Mouse (Mus musculus) hindbrain, embryonic 10.5 days (tissue): ENCODE measurements around the gene Batf2. TPM values are rescaled to one million over a fixed set of nuclear protein-coding genes. Genes with fewer than 3 reads are reported as not detected.

ENCODE experiments used
- DNase-seq: peaks from one replicate; pipeline ENCODE4 v3.0.0-alpha.2; 2017; ENCODE audit warnings: low spot score
- H3K27ac ChIP-seq: fragments of 300-500 bp; sonication (generic); 2 replicates; pipeline ENCODE4 v1.5.1; 2016; ENCODE audit warnings: mild to moderate bottlenecking, moderate library complexity
- H3K27me3 ChIP-seq: fragments of 300-500 bp; sonication (generic); 2 replicates; pipeline ENCODE4 v1.6.1; 2016; ENCODE audit warnings: mild to moderate bottlenecking; ENCODE audit not compliant: poor library complexity, insufficient read depth, severe bottlenecking
- H3K36me3 ChIP-seq: fragments of 300-500 bp; sonication (generic); 2 replicates; pipeline ENCODE4 v1.6.1; 2016; ENCODE audit warnings: mild to moderate bottlenecking, moderate library complexity
- H3K4me1 ChIP-seq: fragments of 300-500 bp; sonication (generic); replicated peaks from 2 replicates; pipeline ENCODE4 v1.6.1; 2016; ENCODE audit warnings: mild to moderate bottlenecking
- H3K4me3 ChIP-seq: fragments of 300-500 bp; sonication (generic); 2 replicates; pipeline ENCODE4 v1.5.1; 2016; ENCODE audit warnings: mild to moderate bottlenecking, moderate library complexity
- H3K9me3 ChIP-seq: fragments of 300-500 bp; sonication (generic); 2 replicates; pipeline ENCODE4 v1.6.1; 2016; ENCODE audit warnings: mild to moderate bottlenecking, moderate library complexity
- WGBS: fragments of 180-500 bp; shearing (Covaris S2); methylation state at CpG from one replicate; pipeline ENCODE4 v1.1.7; 2016; 5-methylcytosine and 5-hydroxymethylcytosine counted together
- polyA plus RNA-seq: library from polyadenylated mRNA; unstranded; fragments of >200 nt; fragmentation: Nextera tagmentation; extraction: Ambion mirVana; gene quantifications from 2 replicates; pipeline ENCODE4 v1.2.1, GENCODE M21; 2016

Batf2 gene
- polyA plus RNA-seq, 1 experiment from 2014 or later = 0.09 TPM

DNA sequence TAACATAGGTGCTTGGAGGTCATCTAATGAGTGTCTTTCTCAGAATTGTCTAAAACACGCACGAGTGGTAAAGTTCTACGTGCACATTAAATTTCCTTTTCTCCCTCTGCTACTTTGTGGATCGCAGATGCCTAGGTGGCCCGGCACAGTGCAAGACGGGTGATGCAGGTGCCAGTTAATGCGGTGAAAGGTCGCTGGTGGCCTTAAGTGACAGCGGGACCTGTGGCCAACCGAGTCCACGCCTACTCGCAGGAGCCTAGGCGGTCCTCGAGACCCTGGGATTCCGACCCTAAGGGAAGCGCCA, 457 bp upstream of the Batf2 start:
- peaks cover 34% of the 10 kb centered on the region for H3K36me3 ChIP-seq
- no peaks in the 10 kb centered on the region for H3K27me3 ChIP-seq
- H3K27ac ChIP-seq = peak overlapping the region; percentile 97
- no peaks in the 10 kb centered on the region for H3K9me3 ChIP-seq
- no peak for DNase-seq
- H3K4me3 ChIP-seq = peak overlapping the region; percentile 74
- H3K4me1 ChIP-seq = peaks cover 22% of the 10 kb centered on the region
- WGBS = 11% methylated on average over 16 of the region's 16 CpGs

DNA sequence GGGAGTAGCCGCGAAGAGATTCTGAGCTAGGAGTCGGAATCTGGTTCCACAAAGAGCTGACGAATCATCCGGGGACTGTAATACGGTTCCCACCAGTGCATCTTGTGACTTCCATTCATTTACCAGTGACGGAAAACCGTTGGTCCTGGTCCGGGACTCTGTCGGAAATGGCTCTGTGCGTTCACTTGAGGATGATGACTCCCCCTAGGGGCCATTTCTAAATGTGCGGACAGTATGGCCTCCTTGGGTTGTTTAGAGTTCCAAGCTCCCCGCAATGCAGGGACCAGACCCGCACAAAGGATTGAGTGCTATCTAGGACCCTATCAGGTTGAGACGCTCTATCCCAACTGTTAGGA, 589 bp downstream of the Batf2 start, which contains the start of gene Arl2:
Gene Arl2 (minus strand): TSS at position 155 of the 356 bp plus-strand sequence.
- under 1% methylated on average over 15 of the region's 15 CpGs for WGBS
- DNase-seq = peak; percentile 89
- H3K27me3 ChIP-seq = no peaks in the 10 kb centered on the region
- H3K4me1 ChIP-seq = peaks cover 22% of the 10 kb centered on the region
- no peaks in the 10 kb centered on the region for H3K9me3 ChIP-seq
- H3K27ac ChIP-seq = peak within 1 kb of the TSS; percentile 97
- peaks cover 23% of the 10 kb centered on the region for H3K36me3 ChIP-seq
- H3K4me3 ChIP-seq = peak within 1 kb of the TSS; percentile 74

DNA sequence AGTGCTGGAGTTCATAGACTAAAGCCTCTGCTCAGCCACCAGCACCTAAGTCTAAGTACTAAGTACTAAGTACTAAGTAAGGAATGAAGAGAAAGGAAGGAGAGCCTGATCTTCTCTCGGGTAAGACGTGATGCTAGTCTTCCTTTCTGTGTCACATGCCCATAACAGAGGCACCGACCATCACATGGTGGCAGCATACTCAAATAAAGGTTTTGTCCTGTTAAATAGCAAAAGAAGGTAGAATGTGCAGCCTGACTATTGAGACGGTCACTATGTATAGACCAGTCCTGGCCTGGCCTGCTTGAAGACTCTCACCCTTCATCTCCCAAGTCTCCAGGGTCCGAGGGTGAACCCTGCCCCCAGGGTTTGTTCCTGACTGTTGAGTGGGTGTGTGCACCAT, 4.1 kb downstream of the Batf2 start:
- no peak overlapping the region for H3K27ac ChIP-seq
- DNase-seq = no peak
- peaks cover 13% of the 10 kb centered on the region for H3K4me1 ChIP-seq
- no peak overlapping the region for H3K4me3 ChIP-seq
- 78% methylated on average over 5 of the region's 5 CpGs for WGBS
- no peaks in the 10 kb centered on the region for H3K27me3 ChIP-seq
- no peaks in the 10 kb centered on the region for H3K9me3 ChIP-seq
- H3K36me3 ChIP-seq = no peaks in the 10 kb centered on the region

GRCm38 (mm10) chr19:6155174-6155573, 14.4 kb downstream of the Batf2 start:
- peaks cover 4% of the 10 kb centered on the region; the same call in 1 of the 2 replicates for H3K4me1 ChIP-seq
- no peaks in the 10 kb centered on the region for H3K9me3 ChIP-seq
- no peak for DNase-seq
- no peak overlapping the region for H3K4me3 ChIP-seq
- WGBS = 87% methylated on average over 9 of the region's 9 CpGs
- H3K27ac ChIP-seq = no peak overlapping the region
- no peaks in the 10 kb centered on the region for H3K27me3 ChIP-seq
- H3K36me3 ChIP-seq = no peaks in the 10 kb centered on the region

DNA sequence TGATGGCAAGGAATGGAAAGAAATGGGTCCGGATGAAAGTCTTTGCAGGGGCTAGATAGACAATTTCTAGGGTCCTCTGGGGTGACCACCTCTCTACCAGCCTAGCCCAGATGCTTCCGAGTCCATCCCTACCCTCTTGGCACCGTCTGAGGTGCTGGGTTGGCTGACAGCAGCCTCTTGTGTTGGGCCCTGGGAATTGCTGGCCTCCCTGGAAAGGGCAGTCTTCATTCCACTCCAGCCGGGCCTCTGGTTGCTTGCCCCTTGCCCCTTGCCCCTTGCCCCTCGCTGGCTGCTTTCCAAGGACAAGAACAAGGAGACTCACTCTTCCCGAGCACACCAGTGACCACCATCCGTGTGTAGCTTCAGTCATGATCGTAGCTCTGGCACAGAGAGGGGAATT, 15.6 kb downstream of the Batf2 start:
- no peak overlapping the region for H3K4me3 ChIP-seq
- no peak overlapping the region for H3K27ac ChIP-seq
- DNase-seq = peak; percentile 13
- H3K4me1 ChIP-seq = peaks cover 4% of the 10 kb centered on the region; the same call in 1 of the 2 replicates
- H3K27me3 ChIP-seq = no peaks in the 10 kb centered on the region
- no peaks in the 10 kb centered on the region for H3K9me3 ChIP-seq
- no peaks in the 10 kb centered on the region for H3K36me3 ChIP-seq
- 66% methylated on average over 8 of the region's 8 CpGs for WGBS

DNA sequence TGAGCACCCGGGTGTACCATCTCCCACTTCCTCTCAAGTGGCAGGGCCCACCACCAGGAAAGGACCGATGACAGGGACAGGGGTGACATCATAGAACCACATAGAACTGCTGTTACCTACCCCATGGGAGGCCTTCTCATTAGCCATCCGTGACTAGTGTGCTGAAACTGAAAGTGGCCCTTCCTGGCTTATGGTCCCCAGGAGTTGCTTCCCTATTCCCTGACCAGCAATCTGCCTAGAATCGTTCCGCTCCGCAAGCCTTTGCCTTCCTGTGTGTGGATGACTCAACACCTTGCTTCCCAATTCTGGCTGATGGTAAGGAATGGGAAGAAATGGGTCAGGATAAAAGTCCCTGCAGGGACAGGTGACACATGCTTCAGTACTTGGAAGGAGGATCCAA, 16.4 kb downstream of the Batf2 start:
- Histone ChIP-seq H3K4me1 (peaks cover 4% of the 10 kb centered on the region; the same call in 1 of the 2 replicates), H3K9me3 (no peaks in the 10 kb centered on the region), H3K27ac (no peak overlapping the region), H3K27me3 (no peaks in the 10 kb centered on the region), H3K4me3 (no peak overlapping the region), H3K36me3 (no peaks in the 10 kb centered on the region)
- 80% methylated on average over 6 of the region's 6 CpGs for WGBS
- DNase-seq = no peak

- H3K36me3 ChIP-seq = no peaks in the 10 kb centered on the region
- no peaks in the 10 kb centered on the region for H3K4me1 ChIP-seq
- 82% methylated on average over 10 of the region's 10 CpGs for WGBS
- DNase-seq = no peak
- no peak overlapping the region for H3K4me3 ChIP-seq
- no peak overlapping the region for H3K27ac ChIP-seq
- no peaks in the 10 kb centered on the region for H3K27me3 ChIP-seq
- no peaks in the 10 kb centered on the region for H3K9me3 ChIP-seq
Measured at GRCm38 (mm10) chr19:6163872-6164547, 23.2 kb downstream of the Batf2 start.

- no peaks in the 10 kb centered on the region for H3K4me1 ChIP-seq
- no peaks in the 10 kb centered on the region for H3K9me3 ChIP-seq
- WGBS = 74% methylated on average over 4 of the region's 4 CpGs
- no peak for DNase-seq
- no peaks in the 10 kb centered on the region for H3K36me3 ChIP-seq
- no peaks in the 10 kb centered on the region for H3K27me3 ChIP-seq
- H3K4me3 ChIP-seq = no peak overlapping the region
- H3K27ac ChIP-seq = no peak overlapping the region
Measured at GRCm38 (mm10) chr19:6166750-6167149, 26.0 kb downstream of the Batf2 start.

DNA sequence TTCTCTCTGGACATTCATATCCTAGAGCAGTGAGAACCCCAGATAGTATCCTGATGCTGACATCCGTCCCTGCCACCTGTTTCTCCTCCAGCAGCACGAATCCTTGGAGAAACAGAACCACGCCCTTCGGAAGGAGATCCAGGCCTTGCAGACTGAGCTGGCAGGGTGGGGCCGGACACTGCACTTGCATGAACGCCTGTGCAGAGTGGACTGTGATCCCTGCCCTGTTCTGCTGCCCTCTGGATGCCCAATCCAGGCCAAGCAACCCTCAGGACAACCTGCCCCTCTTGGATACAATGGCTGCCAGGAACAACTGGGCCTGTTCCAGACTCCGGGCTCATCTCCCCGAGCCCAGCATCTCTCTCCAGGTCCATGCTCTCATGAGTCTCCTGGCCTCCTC, 30.4 kb downstream of the Batf2 start:
- 90% methylated on average over 8 of the region's 8 CpGs for WGBS
- no peak overlapping the region for H3K27ac ChIP-seq

GRCm38 (mm10) chr19:6174771-6175170, 34.0 kb downstream of the Batf2 start:
- WGBS = 41% methylated on average over 5 of the region's 5 CpGs
- no peaks in the 10 kb centered on the region for H3K27me3 ChIP-seq
- no peaks in the 10 kb centered on the region for H3K36me3 ChIP-seq
- 0 out of 2 replicates have a peak, but pooled peaks cover 8% of the 10 kb centered on the region for H3K9me3 ChIP-seq
- DNase-seq = peak; percentile 5
- H3K27ac ChIP-seq = peak overlapping the region; percentile 35; the same call in 1 of the 2 replicates
- H3K4me3 ChIP-seq = no peak overlapping the region
- peaks cover 5% of the 10 kb centered on the region; the same call in 1 of the 2 replicates for H3K4me1 ChIP-seq

More for the DNA sequence above, 30.4 kb downstream of the Batf2 start:
- Histone ChIP-seq H3K36me3 (no peaks in the 10 kb centered on the region), H3K9me3 (no peaks in the 10 kb centered on the region), H3K4me1 (peaks cover 5% of the 10 kb centered on the region; the same call in 1 of the 2 replicates), H3K27me3 (no peaks in the 10 kb centered on the region), H3K4me3 (no peak overlapping the region)
- DNase-seq = no peak

DNA sequence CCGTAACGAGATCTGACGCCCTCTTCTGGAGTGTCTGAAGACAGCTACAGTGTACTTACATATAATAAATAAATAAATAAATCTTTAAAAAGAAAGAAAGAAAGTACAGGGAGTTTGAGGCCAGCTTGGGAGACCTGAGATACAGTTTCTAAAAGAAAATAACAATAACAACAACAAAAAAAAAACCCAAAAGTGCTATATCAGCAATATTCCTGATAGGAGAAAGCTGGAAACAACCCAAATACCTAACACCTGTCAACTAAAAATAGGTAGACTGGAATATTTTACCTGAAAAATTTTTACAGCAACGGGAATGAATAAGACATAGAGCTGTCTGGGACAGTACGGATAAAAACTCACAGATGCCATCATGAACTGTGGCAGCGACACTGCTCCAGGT, 38.0 kb downstream of the Batf2 start:
- WGBS = 91% methylated on average over 6 of the region's 6 CpGs
- DNase-seq = no peak
- peaks cover 9% of the 10 kb centered on the region; the same call in 1 of the 2 replicates for H3K4me1 ChIP-seq

DNA sequence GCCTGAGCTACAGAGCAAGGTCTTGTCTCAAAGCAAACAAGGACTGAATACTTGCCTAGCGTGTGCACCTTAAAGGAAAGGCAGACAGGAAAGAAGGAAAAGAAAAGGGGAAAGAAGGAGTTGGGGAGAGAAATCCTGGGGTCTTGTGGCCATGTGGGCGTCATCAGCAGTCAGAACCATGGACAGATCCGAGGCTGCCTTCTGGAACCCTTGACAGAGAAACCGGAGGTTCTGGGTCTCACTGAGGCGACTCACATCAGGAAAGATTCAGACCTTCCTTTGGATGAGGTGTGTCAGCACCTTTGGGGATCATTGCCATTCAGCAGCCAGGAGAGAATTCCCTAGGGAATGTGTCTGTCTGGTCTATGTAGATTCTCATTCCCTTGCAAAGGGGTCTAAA, 40.8 kb downstream of the Batf2 start:
- WGBS = 30% methylated on average over 5 of the region's 5 CpGs
- Histone ChIP-seq H3K9me3 (0 out of 2 replicates have a peak, but pooled peaks cover 8% of the 10 kb centered on the region), H3K4me1 (peaks cover 4% of the 10 kb centered on the region; the same call in 1 of the 2 replicates), H3K27me3 (no peaks in the 10 kb centered on the region), H3K36me3 (no peaks in the 10 kb centered on the region), H3K4me3 (no peak overlapping the region), H3K27ac (no peak overlapping the region)
- DNase-seq = peak; percentile 34

More for the DNA sequence above, 38.0 kb downstream of the Batf2 start:
- Histone ChIP-seq H3K27ac (no peak overlapping the region), H3K36me3 (no peaks in the 10 kb centered on the region), H3K27me3 (no peaks in the 10 kb centered on the region), H3K9me3 (0 out of 2 replicates have a peak, but pooled peaks cover 8% of the 10 kb centered on the region), H3K4me3 (no peak overlapping the region)

DNA sequence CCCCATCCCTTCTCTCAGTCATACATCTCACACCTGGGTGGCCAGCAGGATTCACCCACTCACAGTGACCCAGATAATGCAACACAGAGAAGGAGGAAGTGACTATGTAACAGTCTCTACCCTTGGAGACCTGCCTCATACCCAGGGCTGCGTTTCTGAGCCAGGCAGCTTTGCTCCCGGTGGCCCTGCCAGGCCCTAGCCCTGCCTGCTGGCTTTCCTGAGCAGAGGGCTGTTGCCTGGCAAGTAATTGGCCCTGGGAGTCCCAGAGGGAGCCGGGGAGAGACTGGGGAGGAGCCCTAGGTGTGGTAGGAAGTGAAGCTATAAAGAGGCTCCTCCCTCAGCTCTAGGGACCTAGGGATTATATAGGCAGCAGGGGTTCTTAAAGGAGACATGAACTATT, 41.8 kb downstream of the Batf2 start:
- H3K27me3 ChIP-seq = no peaks in the 10 kb centered on the region
- H3K27ac ChIP-seq = no peak overlapping the region
- no peaks in the 10 kb centered on the region for H3K36me3 ChIP-seq
- peaks cover 4% of the 10 kb centered on the region; the same call in 1 of the 2 replicates for H3K4me1 ChIP-seq
- WGBS = 31% methylated on average over 3 of the region's 3 CpGs
- H3K4me3 ChIP-seq = no peak overlapping the region
- 0 out of 2 replicates have a peak, but pooled peaks cover 8% of the 10 kb centered on the region for H3K9me3 ChIP-seq
- no peak for DNase-seq
